Mouse (Mus musculus): ENCODE measurements at regions not wholly inside any gene's neighbourhood (a gene's known extent, or its start where the extent isn't known, plus 50 kb on each side); places are given as distances from the start of the nearest gene placed in this dataset.
"Not testable (repeated sequence)": the region's sequence is repeated elsewhere in the genome, so short reads cannot be mapped to it uniquely, and the experiment has no call there.

DNA sequence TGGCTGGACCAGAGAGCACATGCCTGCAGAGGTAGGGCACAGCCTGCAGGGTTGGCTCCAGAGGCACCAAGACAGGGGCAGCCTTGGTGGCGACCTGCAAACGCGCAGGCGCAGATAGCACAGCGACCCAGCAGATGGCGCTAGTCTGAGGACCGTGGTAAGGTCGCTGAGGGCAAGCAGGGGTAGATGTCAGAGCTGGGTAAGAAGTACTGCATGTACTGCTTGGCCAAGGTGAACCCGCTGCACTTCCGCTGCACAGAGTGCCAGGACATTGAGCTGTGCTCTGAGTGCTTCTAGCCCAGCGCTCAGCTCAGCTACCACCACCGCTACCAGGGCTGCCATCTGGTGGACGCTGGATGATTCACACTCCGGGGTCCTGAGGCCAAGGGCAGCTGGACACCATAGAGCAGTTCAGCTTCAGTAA, 68.3 kb downstream of the Hsp90b1 start:
- DNase-seq: peak; percentile 52

DNA sequence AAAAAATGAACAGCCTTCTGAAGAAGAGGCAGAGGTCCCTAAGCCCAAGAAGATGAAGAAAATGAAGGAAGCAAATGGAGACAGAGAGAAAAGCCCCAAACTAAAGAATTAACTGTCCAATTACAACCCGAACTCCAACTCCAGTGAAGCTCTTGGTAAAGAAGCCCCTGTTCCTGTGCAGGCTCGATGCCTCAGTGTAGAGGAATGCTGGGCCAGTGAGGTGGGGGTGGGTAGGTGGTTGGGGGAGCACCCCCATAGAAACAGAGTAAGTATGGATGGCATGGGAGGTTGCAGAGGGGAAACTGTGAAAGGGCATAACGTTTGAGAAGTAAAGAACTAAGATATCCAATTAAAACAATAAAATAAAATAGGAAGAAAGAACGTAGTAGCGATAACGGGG, 68.8 kb downstream of the Hsp90b1 start:
- not testable (repeated sequence) for DNase-seq

- DNase-seq: not testable (repeated sequence)
These were observed 78.6 kb downstream of the Hsp90b1 start for GRCm38 (mm10) chr10:86626734-86627133.

DNA sequence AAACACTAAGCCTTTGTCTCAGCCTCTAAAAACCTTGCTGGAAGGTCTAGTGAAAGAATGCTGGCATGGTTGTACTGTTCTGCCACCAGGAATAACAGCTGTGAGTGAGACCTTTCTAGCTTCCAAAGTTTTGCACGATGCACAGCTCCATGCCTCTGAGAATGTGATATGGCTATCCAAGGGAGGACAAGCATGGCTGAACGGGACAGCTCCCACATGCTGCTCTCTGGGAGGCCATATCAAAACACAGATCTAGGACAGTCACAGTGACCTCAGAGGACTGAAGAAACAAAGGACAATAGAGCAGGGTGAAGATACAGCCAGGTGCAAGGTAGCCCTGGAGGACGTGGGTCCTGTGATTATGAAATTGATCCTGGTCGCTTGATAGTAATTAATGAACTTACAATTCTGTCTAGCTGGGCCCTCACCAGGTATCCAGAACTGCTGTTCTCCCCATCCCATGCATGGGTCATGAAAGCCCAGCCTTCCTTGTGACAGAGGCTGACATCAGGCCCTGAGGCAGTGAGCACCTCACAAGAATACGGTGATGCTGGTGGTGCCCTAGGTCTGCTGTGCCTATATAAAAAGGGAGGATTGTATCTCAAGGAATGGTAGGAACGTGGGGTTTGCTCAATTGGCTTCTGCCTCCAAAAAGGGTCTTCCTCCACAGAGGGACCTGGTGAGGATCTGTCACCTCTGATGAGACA, 87.2 kb downstream of the Hsp90b1 start:
- DNase-seq: not testable (repeated sequence)

- DNase-seq: not testable (repeated sequence)
These were observed 93.0 kb downstream of the Hsp90b1 start for GRCm38 (mm10) chr10:86612341-86612740.

DNA sequence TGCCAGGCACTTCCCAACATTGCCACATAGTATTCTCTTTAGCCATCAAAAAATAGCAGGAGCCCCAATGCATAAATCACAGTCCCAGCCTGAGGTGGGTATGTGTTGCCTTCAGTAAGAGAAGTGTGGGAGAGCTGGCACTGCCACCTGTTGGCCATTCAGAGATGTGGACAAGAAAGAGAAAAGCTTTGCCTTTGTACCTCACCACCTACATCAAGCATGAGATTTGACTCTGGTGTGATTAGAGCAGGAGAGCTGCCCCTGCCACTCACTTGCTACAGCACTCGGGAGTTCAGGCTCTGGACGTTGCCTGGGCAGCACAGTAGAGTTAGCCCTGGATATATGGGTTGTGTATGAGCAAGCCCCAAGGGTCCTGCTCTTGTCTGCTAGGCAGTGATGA, 95.3 kb downstream of the Hsp90b1 start:
- DNase-seq: not testable (repeated sequence)

GRCm38 (mm10) chr10:86600843-86601242, 102.1 kb upstream of the Syn3 start:
- DNase-seq: not testable (repeated sequence)

DNA sequence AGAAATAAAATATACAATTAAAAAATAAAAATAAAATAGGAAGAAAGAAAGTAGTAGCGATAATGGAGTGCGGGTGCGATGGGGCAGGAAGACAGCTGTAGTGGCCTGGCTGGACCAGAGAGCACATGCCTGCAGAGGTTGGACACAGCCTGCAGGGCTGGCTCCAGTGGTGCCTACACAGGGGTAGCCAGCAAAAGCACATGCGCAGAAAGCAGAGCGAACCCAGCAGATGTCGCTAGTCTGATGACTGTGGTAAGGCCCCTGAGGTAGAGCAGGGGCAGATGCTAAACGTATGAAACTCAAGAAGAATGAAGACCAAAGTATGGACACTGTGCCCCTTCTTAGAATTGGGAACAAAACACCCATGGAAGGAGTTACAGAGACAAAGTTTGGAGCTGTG, 101.3 kb upstream of the Syn3 start:
- DNase-seq: not testable (repeated sequence)

GRCm38 (mm10) chr10:86590211-86590610, 91.5 kb upstream of the Syn3 start:
- not testable (repeated sequence) for DNase-seq

DNA sequence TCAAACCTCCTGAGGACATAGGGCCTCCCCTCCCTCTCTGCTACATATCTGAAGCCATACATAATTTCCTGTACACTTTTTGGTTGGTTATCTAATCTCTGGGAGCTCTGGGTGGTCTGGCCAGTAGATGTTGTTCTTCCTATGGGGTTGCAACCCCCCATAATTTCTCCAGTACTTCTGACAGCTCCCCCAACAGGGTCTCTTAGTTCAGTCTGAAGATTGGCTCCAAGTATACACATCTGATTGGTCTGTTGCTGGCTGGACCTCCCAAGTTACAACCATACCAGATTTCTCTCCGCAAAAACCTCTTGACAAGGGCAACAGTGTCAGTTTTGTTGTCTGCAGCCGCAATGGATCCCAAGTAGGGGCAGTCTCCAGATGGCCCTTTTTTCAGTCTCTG, 68.2 kb upstream of the Syn3 start:
- DNase-seq: not testable (repeated sequence)

GRCm38 (mm10) chr10:86555843-86556242, 57.1 kb upstream of the Syn3 start:
- DNase-seq: no peak
